In genomic region chr8:123334467-123334866, GRCm38 (mm10) we compare ENCODE assay signal across 10 mouse cellular contexts. TPM values are rescaled to one million over a fixed set of nuclear protein-coding genes. Genes with fewer than 3 reads are reported as not detected.
DNase-seq lines count a peak whose midpoint lies in the region; ATAC-seq and TF ChIP-seq lines count a peak whose summit lies in the region.
"Had no signal": no experiment of that assay in that cellular context is flagged by ENCODE, and none has a peak within 500 bp of the region (broad histone marks: within the 10 kb centered on the region; RNA-seq: fewer than 3 reads in every experiment).

No protein-coding gene starts in this region.

- no peak overlapping the region for H3K4me3 ChIP-seq in layer of hippocampus, adult 2 months
- peak overlapping the region; percentile 84 for H3K4me3 ChIP-seq in forebrain, embryonic 14.5 days (ENCODE audit: low read depth, low read length)
- no peak overlapping the region for H3K4me3 ChIP-seq in liver, embryonic 16.5 days (ENCODE audit: low read depth, low read length)
- 0 out of 2 replicates have a peak overlapping the region, but pooled peaks have one; percentile 10 for H3K4me3 ChIP-seq in stomach, postnatal 0 days (ENCODE audit: low read depth, low read length)

- WGBS in forebrain, embryonic 14.5 days = 0% methylated on average over 1 of the region's 1 CpGs
- 28% methylated on average over 1 of the region's 1 CpGs for WGBS in liver, embryonic 16.5 days (ENCODE audit: insufficient replicate concordance)
- WGBS in stomach, postnatal 0 days = 18% methylated on average over 1 of the region's 1 CpGs

- peaks cover 12% of the 10 kb centered on the region for H3K4me1 ChIP-seq in forebrain, embryonic 14.5 days (ENCODE audit: control insufficient read depth, insufficient read depth, low read length)
- peaks cover 27% of the 10 kb centered on the region for H3K4me1 ChIP-seq in liver, embryonic 16.5 days (ENCODE audit: control insufficient read depth, low read depth, low read length)
- no peaks in the 10 kb centered on the region for H3K4me1 ChIP-seq in stomach, postnatal 0 days (replicated peaks; ENCODE audit: control insufficient read depth, insufficient read depth)

- H3K9ac ChIP-seq in forebrain, embryonic 14.5 days (ENCODE audit: low read length) = peak overlapping the region; percentile 89
- no peak overlapping the region for H3K9ac ChIP-seq in liver, embryonic 16.5 days (ENCODE audit: low read depth, low read length)
- no peak overlapping the region for H3K9ac ChIP-seq in stomach, postnatal 0 days (ENCODE audit: low read length)
- H3K9ac ChIP-seq: embryonic facial prominence, embryonic 13.5 days had no signal

- no peaks in the 10 kb centered on the region; the same call in 1 of the 2 replicates for H3K27me3 ChIP-seq in forebrain, embryonic 14.5 days (replicated peaks; ENCODE audit: control insufficient read depth, insufficient read depth, low read length)
- H3K27me3 ChIP-seq in liver, embryonic 16.5 days (ENCODE audit: control insufficient read depth, insufficient read depth, low read depth, low read length) = peaks cover 6% of the 10 kb centered on the region
- H3K27me3 ChIP-seq in stomach, postnatal 0 days (ENCODE audit: control insufficient read depth, insufficient read depth, low read length) = no peaks in the 10 kb centered on the region

- no peak for TF ChIP-seq CTCF in layer of hippocampus, adult 2 months (conservative IDR thresholded peaks at IDR 0.05)
- TF ChIP-seq CTCF in stomach, postnatal 0 days (IDR thresholded peaks at IDR 0.05; ENCODE audit: low read depth) = no peak

- H3K36me3 ChIP-seq in forebrain, embryonic 14.5 days (ENCODE audit: control insufficient read depth, insufficient read depth, low read length) = no peaks in the 10 kb centered on the region
- no peaks in the 10 kb centered on the region for H3K36me3 ChIP-seq in liver, embryonic 16.5 days (ENCODE audit: control insufficient read depth, insufficient read depth)
- H3K36me3 ChIP-seq in stomach, postnatal 0 days (ENCODE audit: control insufficient read depth, insufficient read depth, low read length) = no peaks in the 10 kb centered on the region
- H3K36me3 ChIP-seq: embryonic facial prominence, embryonic 13.5 days had no signal

- DNase-seq in layer of hippocampus, adult 2 months (ENCODE audit: low spot score in 2 of 2) = no peak
- no peak for DNase-seq in layer of hippocampus, postnatal 10 days (ENCODE audit: low spot score in 2 of 2)
- no peak for DNase-seq in forebrain, embryonic 14.5 days (ENCODE audit: low spot score)
- DNase-seq in stomach, postnatal 0 days (ENCODE audit: low spot score) = no peak
- no peak for DNase-seq in right cerebral cortex, adult 18-20 months
- no peak for DNase-seq in ovary, postnatal 10 days (ENCODE audit: low spot score)
- DNase-seq: gastrocnemius, postnatal 36 days; lung, adult 18-20 months had no signal

- ATAC-seq in forebrain, embryonic 14.5 days = no peak
- ATAC-seq in liver, embryonic 16.5 days (ENCODE audit: low read depth) = no peak
- no peak for ATAC-seq in stomach, postnatal 0 days (ENCODE audit: low FRiP score, low TSS enrichment)

- peak overlapping the region; percentile 71 for H3K4me2 ChIP-seq in forebrain, embryonic 14.5 days (ENCODE audit: low read length)
- peak overlapping the region; percentile 97 for H3K4me2 ChIP-seq in liver, embryonic 16.5 days (ENCODE audit: low read depth, low read length)
- H3K4me2 ChIP-seq in stomach, postnatal 0 days (replicated peaks; ENCODE audit: low read depth) = peak overlapping the region; percentile 77; the same call in 1 of the 2 replicates

- H3K27ac ChIP-seq in layer of hippocampus, adult 2 months = peak overlapping the region; percentile 67; the same call in 1 of the 2 replicates
- peak overlapping the region; percentile 40; the same call in 1 of the 2 replicates for H3K27ac ChIP-seq in forebrain, embryonic 14.5 days (ENCODE audit: low read depth, low read length)
- peak overlapping the region; percentile 73 for H3K27ac ChIP-seq in liver, embryonic 16.5 days (ENCODE audit: low read length)
- peak overlapping the region; percentile 40; the same call in 1 of the 2 replicates for H3K27ac ChIP-seq in stomach, postnatal 0 days (replicated peaks)
- H3K27ac ChIP-seq: embryonic facial prominence, embryonic 13.5 days had no signal

- TF ChIP-seq EP300 in stomach, postnatal 0 days (optimal IDR thresholded peaks at IDR 0.05) = no peak

- H3K9me3 ChIP-seq in forebrain, embryonic 14.5 days (replicated peaks; ENCODE audit: control insufficient read depth, low read length) = no peaks in the 10 kb centered on the region
- H3K9me3 ChIP-seq in liver, embryonic 16.5 days (replicated peaks; ENCODE audit: control insufficient read depth, low read length) = no peaks in the 10 kb centered on the region
- H3K9me3 ChIP-seq in stomach, postnatal 0 days (ENCODE audit: control insufficient read depth, low read length) = no peaks in the 10 kb centered on the region
- H3K9me3 ChIP-seq: embryonic facial prominence, embryonic 13.5 days had no signal

RNA-seq across cellular contexts. Expression of gene Spire2, which starts 2.0 kb away (rescaled TPM):
- total RNA-seq in layer of hippocampus, adult 2 months (2021) = 10 to 100 TPM; 15.8 to 17.4 TPM
- 10 to 100 TPM; 17.6 to 18.4 TPM for total RNA-seq in layer of hippocampus, postnatal 10 days (2021)
- 13.7 and 20.2 TPM in 2 replicates for polyA plus RNA-seq in forebrain, embryonic 14.5 days (2014; fragmentation: Nextera tagmentation; extraction: Ambion mirVana)
- 2.3 and 2.4 TPM in 2 replicates for polyA plus RNA-seq in liver, embryonic 16.5 days (2015; fragmentation: Nextera tagmentation; extraction: Ambion mirVana)
- 12.4 and 13.1 TPM in 2 replicates for polyA plus RNA-seq in stomach, postnatal 0 days (2015; fragmentation: Nextera tagmentation; extraction: Ambion mirVana)

RNA-seq across cellular contexts. Expression of gene Fanca, which starts 16.1 kb away (rescaled TPM):
- 1 to 10 TPM; 1.7 to 2.8 TPM for total RNA-seq in layer of hippocampus, adult 2 months (2021)
- 1 to 10 TPM; 2.5 to 4.7 TPM for total RNA-seq in layer of hippocampus, postnatal 10 days (2021)
- polyA plus RNA-seq in forebrain, embryonic 14.5 days (2014; fragmentation: Nextera tagmentation; extraction: Ambion mirVana) = 13.7 and 14.0 TPM in 2 replicates
- polyA plus RNA-seq in liver, embryonic 16.5 days (2015; fragmentation: Nextera tagmentation; extraction: Ambion mirVana) = 14.4 and 14.8 TPM in 2 replicates
- polyA plus RNA-seq in stomach, postnatal 0 days (2015; fragmentation: Nextera tagmentation; extraction: Ambion mirVana) = 5.3 and 5.7 TPM in 2 replicates

RNA-seq across cellular contexts. Expression of gene Tcf25, which starts 39.1 kb away (rescaled TPM):
- total RNA-seq in layer of hippocampus, adult 2 months (2021) = 100 to 1,000 TPM; 459 to 497 TPM
- total RNA-seq in layer of hippocampus, postnatal 10 days (2021) = 100 to 1,000 TPM; 439 to 445 TPM
- 181 and 203 TPM in 2 replicates for polyA plus RNA-seq in forebrain, embryonic 14.5 days (2014; fragmentation: Nextera tagmentation; extraction: Ambion mirVana)
- polyA plus RNA-seq in liver, embryonic 16.5 days (2015; fragmentation: Nextera tagmentation; extraction: Ambion mirVana) = 54.0 and 58.0 TPM in 2 replicates
- polyA plus RNA-seq in stomach, postnatal 0 days (2015; fragmentation: Nextera tagmentation; extraction: Ambion mirVana) = 133 and 146 TPM in 2 replicates

Comparison
In these comparisons a context has a peak if more than half of its experiments do, and no peak if none do; other contexts are left out.
1. H3K4me3 ChIP-seq: peak in forebrain, embryonic 14.5 days (single experiment) and stomach, postnatal 0 days (single experiment); none in layer of hippocampus, adult 2 months (single experiment) and liver, embryonic 16.5 days (single experiment).
2. Peak in every context shown above with its lines, with median percentiles within 50 percentile points of each other: H3K27ac ChIP-seq and H3K4me2 ChIP-seq.